In genomic region chr1:79857681-79858388, GRCm38 (mm10) we compare ENCODE assay signal across 9 mouse cellular contexts. TPM values are rescaled to one million over a fixed set of nuclear protein-coding genes. Genes with fewer than 3 reads are reported as not detected.
A peak's percentile ranks its signal among the peaks of the same experiment; 100 is the strongest.
DNase-seq lines count a peak whose midpoint lies in the region; ATAC-seq lines count a peak whose summit lies in the region.
"Had no signal": no experiment of that assay in that cellular context is flagged by ENCODE, and none has a peak within 500 bp of the region (broad histone marks: within the 10 kb centered on the region; RNA-seq: fewer than 3 reads in every experiment).

No protein-coding gene starts in this region.

- peak; percentile 31 for DNase-seq in kidney, adult 18-20 months
- DNase-seq in kidney, postnatal 4 days = no peak
- DNase-seq in Muller cell, postnatal 12 days (ENCODE audit: inconsistent ontology term) = peak; percentile 47
- DNase-seq in forebrain, embryonic 10.5 days (ENCODE audit: extremely low spot score, low spot score) = peak; percentile 39
- peak; percentile 66 for DNase-seq in limb, embryonic 11.5 days (ENCODE audit: low spot score)
- no peak for DNase-seq in adipocyte (ENCODE audit: low spot score)
- no peak for DNase-seq in adrenal gland, adult 2 months

- peaks cover 55% of the 10 kb centered on the region for H3K4me1 ChIP-seq in forebrain, embryonic 10.5 days
- peaks cover 16% of the 10 kb centered on the region for H3K4me1 ChIP-seq in limb, embryonic 11.5 days (ENCODE audit: control insufficient read depth, insufficient read depth, low read length)
- H3K4me1 ChIP-seq in neural tube, embryonic 14.5 days (ENCODE audit: control insufficient read depth, insufficient read depth, low read length) = peaks cover 10% of the 10 kb centered on the region; the same call in 1 of the 2 replicates

- H3K9ac ChIP-seq in limb, embryonic 11.5 days (ENCODE audit: low read length) = peak overlapping the region; percentile 89
- H3K9ac ChIP-seq in neural tube, embryonic 14.5 days (replicated peaks; ENCODE audit: low read depth, low read length) = peak overlapping the region; percentile 83

- H3K9me3 ChIP-seq in forebrain, embryonic 10.5 days = no peaks in the 10 kb centered on the region
- no peaks in the 10 kb centered on the region for H3K9me3 ChIP-seq in limb, embryonic 11.5 days (ENCODE audit: control insufficient read depth, low read length)
- H3K9me3 ChIP-seq in neural tube, embryonic 14.5 days (ENCODE audit: control insufficient read depth, low read length) = no peaks in the 10 kb centered on the region

- H3K4me2 ChIP-seq in limb, embryonic 11.5 days (ENCODE audit: low read depth, severe bottlenecking) = peak overlapping the region; percentile 88
- H3K4me2 ChIP-seq in neural tube, embryonic 14.5 days (ENCODE audit: low read depth, low read length) = peak overlapping the region; percentile 95

- 2% methylated on average over 32 of the region's 32 CpGs for WGBS in forebrain, embryonic 10.5 days
- WGBS in limb, embryonic 11.5 days = 1% methylated on average over 32 of the region's 32 CpGs
- 2% methylated on average over 32 of the region's 32 CpGs for WGBS in neural tube, embryonic 14.5 days

- ATAC-seq in limb, embryonic 11.5 days (ENCODE audit: insufficient number of reproducible peaks, low FRiP score, low TSS enrichment, low read depth) = no peak
- ATAC-seq in neural tube, embryonic 14.5 days (ENCODE audit: low read depth) = peak; percentile 38

- H3K4me3 ChIP-seq in forebrain, embryonic 10.5 days = peak overlapping the region; percentile 75
- peak overlapping the region; percentile 80 for H3K4me3 ChIP-seq in limb, embryonic 11.5 days (ENCODE audit: low read depth, low read length)
- peak overlapping the region; percentile 79 for H3K4me3 ChIP-seq in neural tube, embryonic 14.5 days (ENCODE audit: low read depth, low read length)

- H3K27me3 ChIP-seq in forebrain, embryonic 10.5 days (ENCODE audit: poor library complexity, severe bottlenecking) = peaks cover 59% of the 10 kb centered on the region
- H3K27me3 ChIP-seq in limb, embryonic 11.5 days (ENCODE audit: control insufficient read depth, insufficient read depth, low read length) = no peaks in the 10 kb centered on the region
- no peaks in the 10 kb centered on the region for H3K27me3 ChIP-seq in neural tube, embryonic 14.5 days (ENCODE audit: control insufficient read depth, insufficient read depth, low read length)

- peak overlapping the region; percentile 92 for H3K27ac ChIP-seq in forebrain, embryonic 10.5 days
- H3K27ac ChIP-seq in limb, embryonic 11.5 days (replicated peaks; ENCODE audit: low read depth, low read length) = 0 out of 2 replicates have a peak overlapping the region, but pooled peaks have one; percentile 14
- H3K27ac ChIP-seq in neural tube, embryonic 14.5 days (ENCODE audit: low read depth, low read length) = no peak overlapping the region; the same call in 1 of the 2 replicates
- H3K27ac ChIP-seq: macrophage had no signal

- H3K36me3 ChIP-seq in forebrain, embryonic 10.5 days (replicated peaks) = no peaks in the 10 kb centered on the region
- no peaks in the 10 kb centered on the region for H3K36me3 ChIP-seq in limb, embryonic 11.5 days (ENCODE audit: control insufficient read depth, insufficient read depth, low read length)
- no peaks in the 10 kb centered on the region for H3K36me3 ChIP-seq in neural tube, embryonic 14.5 days (ENCODE audit: control insufficient read depth, insufficient read depth, low read length)

RNA-seq across cellular contexts. Expression of gene Serpine2, which starts 3.1 kb away (rescaled TPM):
- polyA plus RNA-seq in forebrain, embryonic 10.5 days (2016; fragmentation: Nextera tagmentation; extraction: Ambion mirVana) = 52.4 and 53.3 TPM in 2 replicates
- 165 and 173 TPM in 2 replicates for polyA plus RNA-seq in limb, embryonic 11.5 days (2014; fragmentation: Nextera tagmentation; extraction: Ambion mirVana)
- polyA plus RNA-seq in neural tube, embryonic 14.5 days (2014; fragmentation: Nextera tagmentation; extraction: Ambion mirVana) = 342 and 406 TPM in 2 replicates
- 10 to 100 TPM; 10.2 to 25.1 TPM for total RNA-seq in adrenal gland, adult 2 months (2021)
- polyA plus RNA-seq in adrenal gland, adult 2 months (2012; rRNA removed) = 6.3 and 7.7 TPM in 2 replicates

Comparison
In these comparisons a context has a peak if more than half of its experiments do, and no peak if none do; other contexts are left out.
1. DNase-seq: peak in kidney, adult 18-20 months (single experiment), Muller cell, postnatal 12 days (single experiment), forebrain, embryonic 10.5 days (single experiment) and limb, embryonic 11.5 days (single experiment); none in kidney, postnatal 4 days (0 of 2), adipocyte (single experiment) and adrenal gland, adult 2 months (single experiment).
2. Peak in every context shown above with its lines, with median percentiles within 50 percentile points of each other: H3K4me3 ChIP-seq.